Mouse (Mus musculus): ENCODE results near the gene Pus1.

DNA sequence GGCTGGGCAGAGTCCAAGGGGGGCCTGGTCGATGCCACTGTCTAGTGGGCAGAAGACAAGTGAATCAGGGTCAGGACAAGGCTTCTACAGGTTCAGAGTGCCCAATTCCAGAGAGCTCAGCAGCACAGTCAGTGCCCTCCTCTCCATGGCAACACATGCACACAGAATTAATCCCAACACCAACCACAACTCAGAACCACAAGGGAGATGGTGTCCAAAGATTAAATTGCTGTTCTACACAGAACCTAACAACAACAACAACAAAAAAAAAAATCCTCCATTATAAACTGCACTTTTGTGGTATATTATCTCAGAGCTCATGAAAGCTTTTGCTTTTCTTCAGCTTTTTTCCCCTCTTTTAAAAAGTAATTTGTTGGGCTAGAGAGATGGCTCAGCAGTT is 44.9 kb downstream of the Pus1 start:
- no peak for TF ChIP-seq POLR2A (IDR thresholded peaks at IDR 0.05; ENCODE audit: extremely low read depth, insufficient read depth, low read length)
- no peak for TF ChIP-seq CTCF (IDR thresholded peaks at IDR 0.05; ENCODE audit: extremely low read depth, insufficient read depth, low read length)
